In the genomic region with DNA sequence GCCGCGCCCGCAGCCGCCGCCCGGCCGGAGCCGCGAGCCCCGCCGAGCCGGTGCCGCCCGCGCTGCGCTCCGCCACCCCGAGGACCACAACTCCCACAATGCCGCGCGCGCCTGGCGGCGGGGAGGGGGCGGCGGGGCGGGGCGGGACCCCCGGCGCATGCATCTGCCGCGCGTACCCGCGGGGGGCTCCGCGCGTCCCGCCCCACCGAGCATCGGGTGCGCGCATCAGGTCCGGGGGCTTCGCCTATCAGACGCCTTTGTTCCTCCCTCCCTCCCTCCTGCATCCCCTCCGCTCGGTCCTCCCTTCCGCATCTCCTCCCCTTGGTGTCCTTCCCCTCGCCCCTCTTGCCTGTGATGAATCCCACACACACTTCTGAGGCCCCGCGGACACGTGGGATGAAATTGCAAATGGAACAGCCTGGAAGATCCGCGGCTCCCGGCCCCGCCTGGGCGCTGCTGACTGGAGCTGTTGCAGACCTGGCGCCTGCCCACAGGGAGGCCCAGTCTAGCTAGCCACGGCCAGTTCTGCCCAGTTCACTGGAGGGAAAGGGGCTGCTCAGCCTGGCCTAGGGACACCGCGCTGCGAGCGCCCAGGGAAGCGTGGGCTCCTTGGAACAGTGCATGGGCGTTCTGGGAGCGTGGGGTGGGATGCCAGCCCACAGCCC, we compare ENCODE assay signal across 8 mouse cellular contexts. TPM values are rescaled to one million over a fixed set of nuclear protein-coding genes. Genes with fewer than 3 reads are reported as not detected.
DNase-seq lines count a peak whose midpoint lies in the region; ATAC-seq lines count a peak whose summit lies in the region.

A gene (minus strand): TSS at position 88 of the 665 bp plus-strand sequence.

- no peaks in the 10 kb centered on the region for H3K9me3 ChIP-seq in forebrain, embryonic 14.5 days (replicated peaks; ENCODE audit: control insufficient read depth, low read length)
- no peaks in the 10 kb centered on the region for H3K9me3 ChIP-seq in midbrain, embryonic 13.5 days
- no peaks in the 10 kb centered on the region for H3K9me3 ChIP-seq in stomach, embryonic 16.5 days (replicated peaks; ENCODE audit: control insufficient read depth, low read length)

- peak within 1 kb of the TSS; percentile 62 for H3K4me3 ChIP-seq in forebrain, embryonic 14.5 days (ENCODE audit: low read depth, low read length)
- peak within 1 kb of the TSS; percentile 74 for H3K4me3 ChIP-seq in midbrain, embryonic 13.5 days (replicated peaks)
- H3K4me3 ChIP-seq in stomach, embryonic 16.5 days (replicated peaks; ENCODE audit: low read length), result peak within 1 kb of the TSS; percentile 57

- peaks cover 16% of the 10 kb centered on the region for H3K36me3 ChIP-seq in forebrain, embryonic 14.5 days (ENCODE audit: control insufficient read depth, insufficient read depth, low read length)
- H3K36me3 ChIP-seq in midbrain, embryonic 13.5 days, result peaks cover 18% of the 10 kb centered on the region
- no peaks in the 10 kb centered on the region for H3K36me3 ChIP-seq in stomach, embryonic 16.5 days (ENCODE audit: control insufficient read depth, insufficient read depth, low read length)

- H3K27ac ChIP-seq in forebrain, embryonic 14.5 days (ENCODE audit: low read depth, low read length), result peak within 1 kb of the TSS; percentile 88
- H3K27ac ChIP-seq in midbrain, embryonic 13.5 days, result peak within 1 kb of the TSS; percentile 94
- peak within 1 kb of the TSS; percentile 67 for H3K27ac ChIP-seq in stomach, embryonic 16.5 days (ENCODE audit: low read length)

- peak within 1 kb of the TSS; percentile 95 for H3K4me2 ChIP-seq in forebrain, embryonic 14.5 days (ENCODE audit: low read length)
- peak within 1 kb of the TSS; percentile 93 for H3K4me2 ChIP-seq in midbrain, embryonic 13.5 days (replicated peaks)
- H3K4me2 ChIP-seq in stomach, embryonic 16.5 days (ENCODE audit: low read depth, low read length), result peak within 1 kb of the TSS; percentile 69

- WGBS in forebrain, embryonic 14.5 days, result 1% methylated on average over 33 of the region's 67 CpGs
- WGBS in midbrain, embryonic 13.5 days, result under 1% methylated on average over 45 of the region's 67 CpGs
- 2% methylated on average over 51 of the region's 67 CpGs for WGBS in stomach, embryonic 16.5 days

- ATAC-seq in forebrain, embryonic 14.5 days, result peak; percentile 86
- ATAC-seq in midbrain, embryonic 13.5 days, result peak; percentile 90
- ATAC-seq in stomach, embryonic 16.5 days (ENCODE audit: insufficient read depth, low FRiP score), result peak; percentile 88

- peak within 1 kb of the TSS; percentile 69 for H3K9ac ChIP-seq in forebrain, embryonic 14.5 days (ENCODE audit: low read length)
- H3K9ac ChIP-seq in midbrain, embryonic 13.5 days (replicated peaks), result peak within 1 kb of the TSS; percentile 86
- H3K9ac ChIP-seq in stomach, embryonic 16.5 days (ENCODE audit: low read length), result peak within 1 kb of the TSS; percentile 71

- DNase-seq in adrenal gland, postnatal 10 days, result peak; percentile 46
- DNase-seq in adrenal gland, postnatal 4 days (ENCODE audit: low spot score in 2 of 2), result no peak
- DNase-seq in cerebellum, adult 11 months, result peak; percentile 69
- peak; percentile 93 for DNase-seq in forebrain, embryonic 14.5 days (ENCODE audit: low spot score)
- DNase-seq in heart, postnatal 4 days, result peak; percentile 42
- DNase-seq in left cerebral cortex, adult 8-10 months (ENCODE audit: low spot score in 2 of 2), result peak; percentile 75 to 88

- peaks cover 15% of the 10 kb centered on the region for H3K4me1 ChIP-seq in forebrain, embryonic 14.5 days (ENCODE audit: control insufficient read depth, insufficient read depth, low read length)
- H3K4me1 ChIP-seq in midbrain, embryonic 13.5 days (replicated peaks), result peaks cover 51% of the 10 kb centered on the region
- H3K4me1 ChIP-seq in stomach, embryonic 16.5 days (ENCODE audit: control insufficient read depth, insufficient read depth, low read length), result peaks cover 4% of the 10 kb centered on the region

- H3K27me3 ChIP-seq in forebrain, embryonic 14.5 days (replicated peaks; ENCODE audit: control insufficient read depth, insufficient read depth, low read length), result no peaks in the 10 kb centered on the region
- H3K27me3 ChIP-seq in midbrain, embryonic 13.5 days, result no peaks in the 10 kb centered on the region
- peaks cover 20% of the 10 kb centered on the region for H3K27me3 ChIP-seq in stomach, embryonic 16.5 days (ENCODE audit: control insufficient read depth, insufficient read depth, low read length)

RNA-seq across cellular contexts. Expression of the gene that starts here (rescaled TPM):
- 1 to 10 TPM; 3.4 to 4.8 TPM for total RNA-seq in adrenal gland, postnatal 10 days (2021)
- 1 to 10 TPM; 9.5 to 9.9 TPM for total RNA-seq in adrenal gland, postnatal 4 days (2021)
- 31.6 and 37.9 TPM in 2 replicates for polyA plus RNA-seq in forebrain, embryonic 14.5 days (2014; fragmentation: Nextera tagmentation; extraction: Ambion mirVana)
- 1 to 10 TPM; 1.4 to 1.6 TPM for total RNA-seq in heart, postnatal 4 days (2021)
- 100 to 1,000 TPM; 168 to 189 (median 175) TPM for total RNA-seq in left cerebral cortex, adult 8-10 months (2022)
- 37.8 and 47.6 TPM in 2 replicates for polyA plus RNA-seq in midbrain, embryonic 13.5 days (2015; fragmentation: Nextera tagmentation; extraction: Ambion mirVana)
- 2.3 and 3.3 TPM in 2 replicates for polyA plus RNA-seq in stomach, embryonic 16.5 days (2015; fragmentation: Nextera tagmentation; extraction: Ambion mirVana)

Comparison
In these comparisons a context has a peak if more than half of its experiments do, and no peak if none do; other contexts are left out.
1. RNA of the gene that starts here (total RNA-seq): 168 to 189 TPM in left cerebral cortex, adult 8-10 months; 9.5 to 9.9 TPM in adrenal gland, postnatal 4 days, 3.4 to 4.8 TPM in adrenal gland, postnatal 10 days and 1.4 to 1.6 TPM in heart, postnatal 4 days; every median in the first group is over 10 times any median in the second.
2. DNase-seq: peak in adrenal gland, postnatal 10 days (single experiment), cerebellum, adult 11 months (single experiment), forebrain, embryonic 14.5 days (single experiment), heart, postnatal 4 days (single experiment) and left cerebral cortex, adult 8-10 months (2 of 2); none in adrenal gland, postnatal 4 days (0 of 2).
3. Peak in every context shown above with its lines, with median percentiles within 50 percentile points of each other: ATAC-seq, H3K27ac ChIP-seq, H3K4me2 ChIP-seq, H3K4me3 ChIP-seq and H3K9ac ChIP-seq.